Mouse (Mus musculus): Measurements from ENCODE around the gene Tnfaip8l1.

GRCm38 (mm10) chr17:56132661-56133060 is 29.6 kb upstream of the Tnfaip8l1 start:
- TF ChIP-seq CTCF (IDR thresholded peaks at IDR 0.05; ENCODE audit: insufficient read depth, low read length), result peak; percentile 89
- no peak for TF ChIP-seq POLR2A (IDR thresholded peaks at IDR 0.05; ENCODE audit: borderline replicate concordance, extremely low read depth, low read depth, low read length)

Data from lung, adult 2 months (tissue).